Mouse (Mus musculus) gastrocnemius, postnatal 10 days (tissue): Measurements from ENCODE around the gene Gjb6. TPM values are rescaled to one million over a fixed set of nuclear protein-coding genes. Genes with fewer than 3 reads are reported as not detected.

Experiments
- DNase-seq: peaks from one replicate; pipeline ENCODE4 v3.0.0; 2021; ENCODE audit warnings: mixed read lengths
- long read RNA-seq, 2 experiments: library from polyadenylated mRNA; stranded (forward); transcript quantifications; one replicate each; pipeline ENCODE4 v2.0.0; 2021
- total RNA-seq, 2 experiments: library from RNA; stranded (reverse); gene quantifications; 2 replicates each; pipeline ENCODE4 v1.2.3; 2021

The Gjb6 gene
- under 1 TPM in 1 of 2 experiments, not detected in 1; 0.16 TPM for total RNA-seq
- long read RNA-seq, experiment 1 = 0 reads
- long read RNA-seq, experiment 2 = 0 reads

GRCm38 (mm10) chr14:57133161-57133661, at the start of gene Gjb6:
Gjb6 (minus strand) TSS chr14:57133611.
- DNase-seq = no peak

GRCm38 (mm10) chr14:57165493-57165892, 32.1 kb upstream of the Gjb6 start:
- no peak for DNase-seq

GRCm38 (mm10) chr14:57161833-57162232, 28.4 kb upstream of the Gjb6 start:
- no peak for DNase-seq

- DNase-seq = peak; percentile 74
These were observed 27.8 kb upstream of the Gjb6 start for GRCm38 (mm10) chr14:57161201-57161600.

- no peak for DNase-seq
These were observed 21.5 kb upstream of the Gjb6 start for GRCm38 (mm10) chr14:57154916-57155315.

- no peak for DNase-seq
These were observed 12.3 kb upstream of the Gjb6 start for GRCm38 (mm10) chr14:57145741-57146140.

- DNase-seq = no peak
These were observed 1.9 kb upstream of the Gjb6 start for GRCm38 (mm10) chr14:57135265-57135664.

- no peak for DNase-seq
These were observed 6.0 kb downstream of the Gjb6 start for GRCm38 (mm10) chr14:57127383-57127782.

GRCm38 (mm10) chr14:57122295-57122694, 11.1 kb downstream of the Gjb6 start:
- no peak for DNase-seq

- no peak for DNase-seq
These were observed 17.4 kb downstream of the Gjb6 start, which contains the start of gene Gm4491 for GRCm38 (mm10) chr14:57115823-57116544. Gm4491 (minus strand) TSS chr14:57115883.

GRCm38 (mm10) chr14:57109194-57109593, 24.2 kb downstream of the Gjb6 start:
- DNase-seq = peak; percentile 37

GRCm38 (mm10) chr14:57107916-57108315, 25.5 kb downstream of the Gjb6 start:
- DNase-seq = no peak

GRCm38 (mm10) chr14:57107091-57107490, 26.3 kb downstream of the Gjb6 start:
- DNase-seq = no peak

GRCm38 (mm10) chr14:57105721-57106120, 27.7 kb downstream of the Gjb6 start:
- DNase-seq = no peak

- DNase-seq = no peak
These were observed 28.3 kb downstream of the Gjb6 start for GRCm38 (mm10) chr14:57105111-57105510.

GRCm38 (mm10) chr14:57104106-57105023, 29.0 kb downstream of the Gjb6 start, which contains the start of gene Gjb2:
Gjb2 (minus strand) TSS chr14:57104702.
- DNase-seq = peak; percentile 21

- no peak for DNase-seq
These were observed 29.7 kb downstream of the Gjb6 start for GRCm38 (mm10) chr14:57103711-57104105.

GRCm38 (mm10) chr14:57103121-57103520, 30.3 kb downstream of the Gjb6 start:
- DNase-seq = no peak

GRCm38 (mm10) chr14:57101623-57102022, 31.8 kb downstream of the Gjb6 start:
- DNase-seq = no peak

GRCm38 (mm10) chr14:57095855-57096254, 37.6 kb downstream of the Gjb6 start:
- no peak for DNase-seq

GRCm38 (mm10) chr14:57093029-57093428, 40.4 kb downstream of the Gjb6 start:
- DNase-seq = no peak

GRCm38 (mm10) chr14:57090001-57090400, 43.4 kb downstream of the Gjb6 start:
- DNase-seq = no peak

- DNase-seq = no peak
These were observed 44.3 kb downstream of the Gjb6 start for GRCm38 (mm10) chr14:57089107-57089506.
